Mouse (Mus musculus) hindbrain, embryonic 13.5 days (tissue): ENCODE measurements at regions not wholly inside any gene's neighbourhood (a gene's known extent, or its start where the extent isn't known, plus 50 kb on each side); places are given as distances from the start of the nearest gene placed in this dataset. TPM values are rescaled to one million over a fixed set of nuclear protein-coding genes. Genes with fewer than 3 reads are reported as not detected.

Source experiments
- microRNA-seq: library from miRNA; unstranded; fragments of <30 nt; microRNA quantifications from one replicate; pipeline ENCODE4, GENCODE M21; 2016

Small RNA genes in the stretch of these regions (microRNA-seq; reads per million reads assigned to microRNA genes)
- not detected for gene Mir6341
